Mouse (Mus musculus): Measurements from ENCODE around the gene Pnma1. TPM values are rescaled to one million over a fixed set of nuclear protein-coding genes. Genes with fewer than 3 reads are reported as not detected.
"Not testable (repeated sequence)": the region's sequence is repeated elsewhere in the genome, so short reads cannot be mapped to it uniquely, and the experiment has no call there.

Gene Pnma1
- total and polyA plus RNA-seq, 2 experiments from 2014 or later: 12.0 to 13.9 TPM

DNA sequence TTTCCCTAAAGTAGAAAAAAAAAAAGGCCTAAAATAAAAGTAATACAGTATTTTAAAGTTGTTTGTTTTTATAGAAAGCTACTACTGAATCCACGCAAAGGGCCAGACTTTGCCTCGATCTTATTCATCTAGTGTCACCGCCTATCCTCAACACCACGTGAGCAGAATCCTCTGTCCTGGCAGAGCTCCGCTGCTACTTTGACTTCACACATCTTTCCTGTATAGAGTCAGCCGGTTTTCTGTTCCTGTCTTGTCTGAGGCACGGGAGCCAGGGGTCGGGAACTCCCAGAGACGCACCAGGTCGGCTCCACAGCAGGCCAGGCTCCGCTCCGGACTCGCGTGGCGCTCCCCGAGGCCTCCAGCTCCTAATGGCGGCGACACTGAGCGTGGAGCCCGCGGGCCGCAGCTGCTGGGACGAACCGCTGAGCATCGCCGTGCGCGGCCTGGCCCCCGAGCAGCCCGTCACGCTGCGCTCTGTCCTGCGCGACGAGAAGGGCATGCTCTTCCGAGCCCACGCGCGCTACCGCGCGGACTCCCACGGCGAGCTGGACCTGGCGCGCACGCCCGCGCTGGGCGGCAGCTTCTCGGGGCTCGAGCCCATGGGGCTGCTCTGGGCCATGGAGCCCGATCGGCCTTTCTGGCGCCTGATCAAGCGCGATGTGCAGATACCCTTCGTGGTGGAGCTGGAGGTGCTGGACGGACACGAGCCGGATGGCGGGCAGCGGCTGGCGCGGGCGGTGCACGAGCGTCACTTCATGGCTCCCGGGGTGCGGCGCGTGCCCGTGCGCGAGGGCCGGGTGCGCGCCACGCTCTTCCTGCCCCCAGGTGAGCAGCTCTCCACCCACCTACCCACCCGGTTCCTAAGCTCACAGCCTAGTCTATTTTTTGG is 47.4 kb downstream of the Pnma1 start, which contains the start of gene Acot6:
Acot6 (plus strand) TSS at position 51 of the 889 bp plus-strand sequence.
- Histone ChIP-seq H3K9ac (peak within 1 kb of the TSS; percentile 71), H3K4me2 (ENCODE audit: low read depth) (peak within 1 kb of the TSS; percentile 54), H3K27ac (ENCODE audit: low read depth, low read length) (peak within 1 kb of the TSS; percentile 57; the same call in 1 of the 2 replicates), H3K4me3 (ENCODE audit: low read depth, low read length) (peak within 1 kb of the TSS; percentile 41)
- ATAC-seq: peak; percentile 88
- not testable (repeated sequence) for H3K4me1 ChIP-seq (ENCODE audit: insufficient read depth); H3K9me3 ChIP-seq (ENCODE audit: low read length); H3K27me3 ChIP-seq (ENCODE audit: insufficient read depth, low read length); H3K36me3 ChIP-seq (ENCODE audit: insufficient read depth)
- peak; percentile 39 for TF ChIP-seq CTCF (IDR thresholded peaks at IDR 0.05; ENCODE audit: low read depth)
- WGBS: under 1% methylated on average over 69 of the region's 80 CpGs
- peak; percentile 68 for DNase-seq

DNA sequence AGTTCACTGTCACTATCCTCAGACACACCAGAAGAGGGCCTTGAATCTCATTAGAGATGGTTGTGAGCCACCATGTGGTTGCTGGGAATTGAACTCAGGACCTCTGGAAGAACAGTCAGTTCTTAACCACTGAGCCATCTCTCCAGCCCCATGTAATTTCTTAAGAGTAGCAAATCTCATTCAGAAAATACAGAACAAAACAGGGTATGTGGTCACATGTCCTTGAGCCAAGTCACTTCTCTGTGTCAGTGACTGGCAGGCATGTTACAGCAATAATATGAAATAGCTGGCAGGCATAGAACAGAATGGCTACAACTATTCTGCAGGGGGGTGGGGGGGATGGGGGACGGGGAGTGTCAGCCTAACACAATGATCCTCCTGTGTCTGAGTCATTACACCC is 48.2 kb downstream of the Pnma1 start:
- ATAC-seq (no peak), DNase-seq (no peak)
- Histone ChIP-seq H3K9ac (no peak overlapping the region), H3K4me1 (ENCODE audit: insufficient read depth) (no peaks in the 10 kb centered on the region), H3K4me3 (ENCODE audit: low read depth, low read length) (peak overlapping the region; percentile 41; the same call in 1 of the 2 replicates), H3K27ac (ENCODE audit: low read depth, low read length) (no peak overlapping the region), H3K9me3 (ENCODE audit: low read length) (no peaks in the 10 kb centered on the region), H3K4me2 (ENCODE audit: low read depth) (peak overlapping the region; percentile 54), H3K27me3 (ENCODE audit: insufficient read depth, low read length) (no peaks in the 10 kb centered on the region), H3K36me3 (ENCODE audit: insufficient read depth) (no peaks in the 10 kb centered on the region)
- no peak for TF ChIP-seq CTCF (IDR thresholded peaks at IDR 0.05; ENCODE audit: low read depth)
- 46% methylated on average over 1 of the region's 1 CpGs for whole genome bisulfite sequencing

- Histone ChIP-seq H3K27ac (ENCODE audit: low read depth, low read length) (no peak overlapping the region), H3K36me3 (ENCODE audit: insufficient read depth) (no peaks in the 10 kb centered on the region), H3K9ac (no peak overlapping the region), H3K4me3 (ENCODE audit: low read depth, low read length) (no peak overlapping the region), H3K4me2 (ENCODE audit: low read depth) (no peak overlapping the region), H3K9me3 (ENCODE audit: low read length) (no peaks in the 10 kb centered on the region), H3K4me1 (ENCODE audit: insufficient read depth) (no peaks in the 10 kb centered on the region), H3K27me3 (ENCODE audit: insufficient read depth, low read length) (no peaks in the 10 kb centered on the region)
- DNase-seq: no peak
- no peak for ATAC-seq
- TF ChIP-seq CTCF (IDR thresholded peaks at IDR 0.05; ENCODE audit: low read depth): no peak
- WGBS: 99% methylated on average over 2 of the region's 2 CpGs
Measured at GRCm38 (mm10) chr12:84099605-84100004, 48.7 kb downstream of the Pnma1 start.

Other genes with a start within 250 kb of the Pnma1 start
- gene Numb, start 226.6 kb downstream of the Pnma1 start, total RNA-seq (2014; rRNA removed): 8.6 and 12.4 TPM in 2 replicates
- gene Numb, start 226.6 kb downstream of the Pnma1 start, polyA plus RNA-seq (2015; fragmentation: Nextera tagmentation; extraction: Ambion mirVana): 7.0 and 9.0 TPM in 2 replicates
- 22.3 and 25.2 TPM in 2 replicates for gene Riox1, start 197.9 kb downstream of the Pnma1 start, total RNA-seq (2014; rRNA removed)
- gene Riox1, start 197.9 kb downstream of the Pnma1 start, polyA plus RNA-seq (2015; fragmentation: Nextera tagmentation; extraction: Ambion mirVana): 12.7 and 13.1 TPM in 2 replicates
- 0.05 and 0.15 TPM in 2 replicates for gene Heatr4, start 163.6 kb downstream of the Pnma1 start, total RNA-seq (2014; rRNA removed)
- 0.04 and 0.05 TPM in 2 replicates for gene Heatr4, start 163.6 kb downstream of the Pnma1 start, polyA plus RNA-seq (2015; fragmentation: Nextera tagmentation; extraction: Ambion mirVana)
- 14.8 and 17.5 TPM in 2 replicates for gene Acot2, start 160.6 kb downstream of the Pnma1 start, total RNA-seq (2014; rRNA removed)
- 12.4 and 24.2 TPM in 2 replicates for gene Acot2, start 160.6 kb downstream of the Pnma1 start, polyA plus RNA-seq (2015; fragmentation: Nextera tagmentation; extraction: Ambion mirVana)
- 79.2 and 87.1 TPM in 2 replicates for gene Acot1, start 139.0 kb downstream of the Pnma1 start, total RNA-seq (2014; rRNA removed)
- gene Acot1, start 139.0 kb downstream of the Pnma1 start, polyA plus RNA-seq (2015; fragmentation: Nextera tagmentation; extraction: Ambion mirVana): 112 and 119 TPM in 2 replicates
- gene Acot4, start 110.1 kb downstream of the Pnma1 start, total RNA-seq (2014; rRNA removed): 0.31 and 0.86 TPM in 2 replicates
- 0.77 and 1.1 TPM in 2 replicates for gene Acot4, start 110.1 kb downstream of the Pnma1 start, polyA plus RNA-seq (2015; fragmentation: Nextera tagmentation; extraction: Ambion mirVana)
- not detected in 2 replicates for gene Gm49366, start 109.6 kb downstream of the Pnma1 start, total RNA-seq (2014; rRNA removed)
- not detected in 2 replicates for gene Gm49366, start 109.6 kb downstream of the Pnma1 start, polyA plus RNA-seq (2015; fragmentation: Nextera tagmentation; extraction: Ambion mirVana)
- 0.69 and 3.1 TPM in 2 replicates for gene Acot3, start 96.3 kb downstream of the Pnma1 start, total RNA-seq (2014; rRNA removed)
- gene Acot3, start 96.3 kb downstream of the Pnma1 start, polyA plus RNA-seq (2015; fragmentation: Nextera tagmentation; extraction: Ambion mirVana): 0.98 and 1.2 TPM in 2 replicates
- 1.5 and 2.3 TPM in 2 replicates for gene Acot5, start 79.2 kb downstream of the Pnma1 start, total RNA-seq (2014; rRNA removed)
- 0.93 and 1.3 TPM in 2 replicates for gene Acot5, start 79.2 kb downstream of the Pnma1 start, polyA plus RNA-seq (2015; fragmentation: Nextera tagmentation; extraction: Ambion mirVana)
- gene Acot6, start 47.8 kb downstream of the Pnma1 start, total RNA-seq (2014; rRNA removed): 4.0 and 5.1 TPM in 2 replicates
- 1.3 TPM in 2 replicates for gene Acot6, start 47.8 kb downstream of the Pnma1 start, polyA plus RNA-seq (2015; fragmentation: Nextera tagmentation; extraction: Ambion mirVana)
- gene Dnal1, start 34.1 kb downstream of the Pnma1 start, total RNA-seq (2014; rRNA removed): 14.2 and 20.3 TPM in 2 replicates
- gene Dnal1, start 34.1 kb downstream of the Pnma1 start, polyA plus RNA-seq (2015; fragmentation: Nextera tagmentation; extraction: Ambion mirVana): 7.5 and 13.5 TPM in 2 replicates
- gene Elmsan1, start 70.4 kb upstream of the Pnma1 start, total RNA-seq (2014; rRNA removed): 7.0 and 7.9 TPM in 2 replicates
- 2.2 and 2.5 TPM in 2 replicates for gene Elmsan1, start 70.4 kb upstream of the Pnma1 start, polyA plus RNA-seq (2015; fragmentation: Nextera tagmentation; extraction: Ambion mirVana)
- gene Ptgr2, start 136.7 kb upstream of the Pnma1 start, total RNA-seq (2014; rRNA removed): 14.5 and 18.7 TPM in 2 replicates
- 11.0 and 17.3 TPM in 2 replicates for gene Ptgr2, start 136.7 kb upstream of the Pnma1 start, polyA plus RNA-seq (2015; fragmentation: Nextera tagmentation; extraction: Ambion mirVana)
- gene Zfp410, start 168.4 kb upstream of the Pnma1 start, total RNA-seq (2014; rRNA removed): 73.2 and 88.7 TPM in 2 replicates
- gene Zfp410, start 168.4 kb upstream of the Pnma1 start, polyA plus RNA-seq (2015; fragmentation: Nextera tagmentation; extraction: Ambion mirVana): 48.7 and 52.2 TPM in 2 replicates
- 62.0 and 83.1 TPM in 2 replicates for gene Coq6, start 213.2 kb upstream of the Pnma1 start, total RNA-seq (2014; rRNA removed)
- gene Coq6, start 213.2 kb upstream of the Pnma1 start, polyA plus RNA-seq (2015; fragmentation: Nextera tagmentation; extraction: Ambion mirVana): 39.7 and 40.4 TPM in 2 replicates
- gene Fam161b, start 213.3 kb upstream of the Pnma1 start, total RNA-seq (2014; rRNA removed): 9.7 and 9.9 TPM in 2 replicates
- 6.6 and 9.2 TPM in 2 replicates for gene Fam161b, start 213.3 kb upstream of the Pnma1 start, polyA plus RNA-seq (2015; fragmentation: Nextera tagmentation; extraction: Ambion mirVana)